Mouse (Mus musculus): Measurements from ENCODE around the gene Hint1. TPM values are rescaled to one million over a fixed set of nuclear protein-coding genes. Genes with fewer than 3 reads are reported as not detected.
"Not testable (repeated sequence)": the region's sequence is repeated elsewhere in the genome, so short reads cannot be mapped to it uniquely, and the experiment has no call there.

Hint1 gene
- polyA plus RNA-seq, 1 experiment from 2014 or later = 851 TPM

GRCm38 (mm10) chr11:54845470-54846442 lies 20.4 kb upstream of the Hint1 start:
- Histone ChIP-seq H3K36me3 (no peaks in the 10 kb centered on the region), H3K4me3 (replicated peaks) (no peak overlapping the region), H3K4me2 (replicated peaks) (no peak overlapping the region), H3K9me3 (no peaks in the 10 kb centered on the region), H3K4me1 (replicated peaks) (no peaks in the 10 kb centered on the region), H3K9ac (no peak overlapping the region), H3K27me3 (replicated peaks) (no peaks in the 10 kb centered on the region), H3K27ac (no peak overlapping the region)
- ATAC-seq = no peak
- WGBS = 53% methylated on average over 8 of the region's 8 CpGs

- no peaks in the 10 kb centered on the region for H3K27me3 ChIP-seq (replicated peaks)
Measured at GRCm38 (mm10) chr11:54849961-54850758, 16.0 kb upstream of the Hint1 start.

GRCm38 (mm10) chr11:54851656-54852055 lies 14.5 kb upstream of the Hint1 start:
- 90% methylated on average over 12 of the region's 12 CpGs for WGBS
- no peak for ATAC-seq

More at GRCm38 (mm10) chr11:54849961-54850758, 16.0 kb upstream of the Hint1 start:
- no peak overlapping the region for H3K9ac ChIP-seq
- H3K4me2 ChIP-seq (replicated peaks) = no peak overlapping the region
- no peak for ATAC-seq
- WGBS = 79% methylated on average over 10 of the region's 10 CpGs
- H3K9me3 ChIP-seq = no peaks in the 10 kb centered on the region
- no peak overlapping the region for H3K27ac ChIP-seq
- H3K4me3 ChIP-seq (replicated peaks) = no peak overlapping the region
- no peaks in the 10 kb centered on the region for H3K36me3 ChIP-seq
- H3K4me1 ChIP-seq (replicated peaks) = no peaks in the 10 kb centered on the region

GRCm38 (mm10) chr11:54858880-54859279 lies 7.3 kb upstream of the Hint1 start:
- H3K9ac ChIP-seq; H3K27ac ChIP-seq; H3K4me2 ChIP-seq (replicated peaks); H3K27me3 ChIP-seq (replicated peaks); H3K9me3 ChIP-seq; H3K36me3 ChIP-seq; H3K4me1 ChIP-seq (replicated peaks); H3K4me3 ChIP-seq (replicated peaks); ATAC-seq: not testable (repeated sequence)
- WGBS = 97% methylated on average over 11 of the region's 12 CpGs

More at GRCm38 (mm10) chr11:54851656-54852055, 14.5 kb upstream of the Hint1 start:
- Histone ChIP-seq H3K9ac (no peak overlapping the region), H3K36me3 (no peaks in the 10 kb centered on the region), H3K4me1 (replicated peaks) (no peaks in the 10 kb centered on the region), H3K4me2 (replicated peaks) (no peak overlapping the region), H3K9me3 (no peaks in the 10 kb centered on the region), H3K27me3 (replicated peaks) (no peaks in the 10 kb centered on the region), H3K4me3 (replicated peaks) (no peak overlapping the region), H3K27ac (no peak overlapping the region)

GRCm38 (mm10) chr11:54859322-54860165 lies 6.6 kb upstream of the Hint1 start:
- no peaks in the 10 kb centered on the region for H3K36me3 ChIP-seq
- H3K4me2 ChIP-seq (replicated peaks) = peak overlapping the region; percentile 83
- H3K9me3 ChIP-seq = no peaks in the 10 kb centered on the region
- no peaks in the 10 kb centered on the region; the same call in 1 of the 2 replicates for H3K4me1 ChIP-seq (replicated peaks)
- H3K27me3 ChIP-seq (replicated peaks) = no peaks in the 10 kb centered on the region
- peak overlapping the region; percentile 68 for H3K4me3 ChIP-seq (replicated peaks)
- no peak overlapping the region for H3K27ac ChIP-seq
- ATAC-seq = no peak
- 26% methylated on average over 11 of the region's 11 CpGs for WGBS
- H3K9ac ChIP-seq = peak overlapping the region; percentile 69

- peaks cover 2% of the 10 kb centered on the region; the same call in 1 of the 2 replicates for H3K4me1 ChIP-seq (replicated peaks)
- no peaks in the 10 kb centered on the region for H3K36me3 ChIP-seq
- peak within 1 kb of the TSS; percentile 69 for H3K9ac ChIP-seq
- no peaks in the 10 kb centered on the region for H3K27me3 ChIP-seq (replicated peaks)
- under 1% methylated on average over 42 of the region's 42 CpGs for WGBS
- H3K4me3 ChIP-seq (replicated peaks) = peak within 1 kb of the TSS; percentile 68
- peak; percentile 98 for ATAC-seq
- H3K27ac ChIP-seq = peak within 1 kb of the TSS; percentile 80
- peak within 1 kb of the TSS; percentile 83 for H3K4me2 ChIP-seq (replicated peaks)
- H3K9me3 ChIP-seq = no peaks in the 10 kb centered on the region
Measured at GRCm38 (mm10) chr11:54860256-54861038, 5.7 kb upstream of the Hint1 start, which contains the start of gene Lyrm7. Gene Lyrm7, minus strand, starts transcription at chr11:54860916.

GRCm38 (mm10) chr11:54861471-54862420 lies 4.4 kb upstream of the Hint1 start:
- Histone ChIP-seq H3K9me3 (no peaks in the 10 kb centered on the region), H3K9ac (no peak overlapping the region), H3K36me3 (no peaks in the 10 kb centered on the region), H3K27me3 (replicated peaks) (no peaks in the 10 kb centered on the region), H3K4me1 (replicated peaks) (peaks cover 3% of the 10 kb centered on the region; the same call in 1 of the 2 replicates), H3K4me2 (replicated peaks) (peak overlapping the region; percentile 59; the same call in 1 of the 2 replicates), H3K27ac (no peak overlapping the region), H3K4me3 (replicated peaks) (no peak overlapping the region)
- ATAC-seq = no peak
- 90% methylated on average over 5 of the region's 5 CpGs for WGBS

- no peaks in the 10 kb centered on the region for H3K9me3 ChIP-seq
- H3K27me3 ChIP-seq (replicated peaks) = no peaks in the 10 kb centered on the region
- 0 out of 2 replicates have a peak overlapping the region, but pooled peaks have one; percentile 12 for H3K9ac ChIP-seq
- H3K4me2 ChIP-seq (replicated peaks) = no peak overlapping the region
- ATAC-seq = no peak
- 43% methylated on average over 10 of the region's 10 CpGs for WGBS
- H3K4me3 ChIP-seq (replicated peaks) = no peak overlapping the region
- no peaks in the 10 kb centered on the region for H3K36me3 ChIP-seq
- peaks cover 6% of the 10 kb centered on the region for H3K4me1 ChIP-seq (replicated peaks)
- H3K27ac ChIP-seq = no peak overlapping the region
Measured at GRCm38 (mm10) chr11:54862621-54863520, 3.3 kb upstream of the Hint1 start.

GRCm38 (mm10) chr11:54865330-54866085 lies 675 bp upstream of the Hint1 start:
- Histone ChIP-seq H3K36me3 (no peaks in the 10 kb centered on the region; the same call in 1 of the 2 replicates), H3K9me3 (no peaks in the 10 kb centered on the region), H3K27me3 (replicated peaks) (no peaks in the 10 kb centered on the region), H3K4me3 (replicated peaks) (peak overlapping the region; percentile 69), H3K27ac (peak overlapping the region; percentile 75), H3K4me1 (replicated peaks) (peaks cover 8% of the 10 kb centered on the region), H3K9ac (peak overlapping the region; percentile 83; the same call in 1 of the 2 replicates), H3K4me2 (replicated peaks) (peak overlapping the region; percentile 62)
- no peak for ATAC-seq
- 68% methylated on average over 6 of the region's 6 CpGs for WGBS

Measured in intestine, embryonic 15.5 days (tissue).